28 mouse cellular contexts compared by ENCODE assay signal in genomic region chr10:111124175-111124574, GRCm38 (mm10). TPM values are rescaled to one million over a fixed set of nuclear protein-coding genes. Genes with fewer than 3 reads are reported as not detected.
DNase-seq lines count a peak whose midpoint lies in the region; ATAC-seq and TF ChIP-seq lines count a peak whose summit lies in the region.
"Had no signal": no experiment of that assay in that cellular context is flagged by ENCODE, and none has a peak within 500 bp of the region (broad histone marks: within the 10 kb centered on the region; RNA-seq: fewer than 3 reads in every experiment).

No protein-coding gene starts in this region.

- H3K4me1 ChIP-seq in spleen, adult 2 months (ENCODE audit: control insufficient read depth, insufficient read depth, insufficient read length): peaks cover 9% of the 10 kb centered on the region; the same call in 1 of the 2 replicates
- peaks cover 74% of the 10 kb centered on the region for H3K4me1 ChIP-seq in bone marrow macrophage, adult 2 months (ENCODE audit: control insufficient read depth, insufficient read depth, low read length)
- H3K4me1 ChIP-seq: embryonic facial prominence, embryonic 12.5 days; embryonic facial prominence, embryonic 15.5 days; forebrain, embryonic 12.5 days; forebrain, embryonic 15.5 days; heart, embryonic 10.5 days; heart, embryonic 13.5 days had no signal

- TF ChIP-seq POLR2A in spleen, adult 2 months (IDR thresholded peaks at IDR 0.05; ENCODE audit: low read depth, low read length): no peak
- no peak for TF ChIP-seq POLR2A in bone marrow macrophage, adult 2 months (IDR thresholded peaks at IDR 0.05; ENCODE audit: borderline replicate concordance, low read depth, low read length)

- TF ChIP-seq CTCF in spleen, adult 2 months (IDR thresholded peaks at IDR 0.05; ENCODE audit: extremely low read depth, insufficient read depth, insufficient read length, insufficient replicate concordance): no peak
- no peak for TF ChIP-seq CTCF in bone marrow macrophage, adult 2 months (IDR thresholded peaks at IDR 0.05; ENCODE audit: low read depth, low read length)

- H3K4me3 ChIP-seq in spleen, adult 2 months (ENCODE audit: extremely low read depth, insufficient read depth, insufficient read length): no peak overlapping the region
- H3K4me3 ChIP-seq in bone marrow macrophage, adult 2 months (ENCODE audit: insufficient read depth, low read length): no peak overlapping the region
- H3K4me3 ChIP-seq: embryonic facial prominence, embryonic 12.5 days; embryonic facial prominence, embryonic 15.5 days; erythroblast, embryonic 14.5 days; forebrain, embryonic 12.5 days; forebrain, embryonic 15.5 days; heart, adult 2 months; heart, embryonic 10.5 days; heart, embryonic 13.5 days had no signal

- ATAC-seq in erythroblast, adult 5-6 weeks (replicated peaks; ENCODE audit: low FRiP score, poor library complexity, severe bottlenecking): no peak
- ATAC-seq: activated CD4-positive, CD25-positive, alpha-beta regulatory T cell, adult 4 months; forebrain, embryonic 15.5 days had no signal

- H3K36me3 ChIP-seq in spleen, adult 2 months (ENCODE audit: control insufficient read depth, insufficient read depth, low read length): no peaks in the 10 kb centered on the region
- H3K36me3 ChIP-seq: embryonic facial prominence, embryonic 12.5 days; embryonic facial prominence, embryonic 15.5 days; forebrain, embryonic 12.5 days; forebrain, embryonic 15.5 days; heart, embryonic 10.5 days; heart, embryonic 13.5 days had no signal

- no peaks in the 10 kb centered on the region for H3K27me3 ChIP-seq in spleen, adult 2 months (ENCODE audit: control insufficient read depth, insufficient read depth, low read length)
- H3K27me3 ChIP-seq: embryonic facial prominence, embryonic 12.5 days; embryonic facial prominence, embryonic 15.5 days; forebrain, embryonic 12.5 days; forebrain, embryonic 15.5 days; heart, embryonic 13.5 days had no signal

- WGBS in spleen, adult 2 months: 53% methylated on average over 7 of the region's 7 CpGs

- no peak overlapping the region for H3K27ac ChIP-seq in spleen, adult 2 months (ENCODE audit: insufficient read depth, low read length)
- H3K27ac ChIP-seq in bone marrow macrophage, adult 2 months (ENCODE audit: insufficient read depth, low read depth, low read length): peak overlapping the region; percentile 48
- H3K27ac ChIP-seq: embryonic facial prominence, embryonic 12.5 days; embryonic facial prominence, embryonic 15.5 days; forebrain, embryonic 12.5 days; forebrain, embryonic 15.5 days; heart, adult 2 months; heart, embryonic 10.5 days; heart, embryonic 13.5 days; hindbrain, embryonic 14.5 days had no signal

- peak; percentile 59 to 70 for DNase-seq in spleen, adult 2 months (ENCODE audit: low read depth in 1 of 2, low spot score in 2 of 2)
- DNase-seq in spleen, postnatal 14 days (ENCODE audit: low spot score in 2 of 2): no peak
- peak; percentile 41 for DNase-seq in 416B (ENCODE audit: low read depth)
- peak; percentile 77 to 79 for DNase-seq in B cell, adult 2 months
- no peak for DNase-seq in kidney, adult 9 months
- DNase-seq in lung, postnatal 14 days: no peak
- DNase-seq: adrenal gland, adult 8-10 months; adrenal gland, postnatal 25 days; cerebellum, adult 11 months; cerebellum, adult 2 months; cerebellum, adult 9-11 months; cerebellum, postnatal 25 days; gastrocnemius, postnatal 10 days; gastrocnemius, postnatal 36 days; heart, adult 2 months; heart, postnatal 14 days; heart, postnatal 4 days had no signal

RNA-seq across cellular contexts. Expression of gene Osbpl8, which starts 40.4 kb away (rescaled TPM):
- 5.7 and 6.6 TPM in 2 replicates for polyA plus RNA-seq in spleen, adult 2 months (2012; rRNA removed)
- 155 and 166 TPM in 2 replicates for polyA plus RNA-seq in bone marrow macrophage, adult 2 months (2012; ENCODE audit: insufficient read depth, insufficient read length, missing spikeins)
- 221 and 254 TPM in 2 replicates for total RNA-seq in erythroblast, adult 5-6 weeks (2015; ENCODE audit: low replicate concordance)
- total RNA-seq in erythroblast, adult 5-6 weeks (2017; ENCODE audit: low replicate concordance): 372 and 402 TPM in 2 replicates

Comparison
In these comparisons a context has a peak if more than half of its experiments do, and no peak if none do; other contexts are left out.
1. DNase-seq: peak in spleen, adult 2 months (2 of 2), 416B (single experiment) and B cell, adult 2 months (2 of 2); none in spleen, postnatal 14 days (0 of 2), kidney, adult 9 months (single experiment) and lung, postnatal 14 days (single experiment).
2. RNA of gene Osbpl8, which starts 40.4 kb away (polyA plus RNA-seq): 155 to 166 TPM in bone marrow macrophage, adult 2 months; 5.7 to 6.6 TPM in spleen, adult 2 months; every median in the first group is over 10 times any median in the second.